Mouse (Mus musculus): ENCODE data around the gene Fopnl.

Fopnl gene

DNA sequence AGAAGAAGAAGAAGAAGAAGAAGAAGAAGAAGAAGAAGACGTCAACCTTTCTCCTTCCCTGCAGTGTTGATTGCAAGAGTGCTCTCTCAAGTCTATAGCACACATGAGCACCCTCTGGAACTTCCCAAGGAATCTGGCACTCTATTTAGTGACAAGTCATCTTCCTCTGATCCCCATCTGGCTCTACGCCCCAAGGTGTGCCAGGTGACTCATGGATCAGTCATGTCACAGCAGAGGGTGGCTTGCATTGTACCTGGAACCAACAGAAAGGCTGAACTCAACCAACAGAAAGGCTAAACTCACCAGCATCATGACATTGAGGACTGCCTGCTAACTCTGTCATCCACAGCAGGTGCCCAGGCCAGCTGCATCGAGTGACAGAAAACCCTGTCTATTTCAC is 2.5 kb upstream of the Fopnl start:
- peaks cover 24% of the 10 kb centered on the region for H3K4me1 ChIP-seq (replicated peaks; ENCODE audit: low read depth, low read length)
- H3K9me3 ChIP-seq (ENCODE audit: low read length), result no peaks in the 10 kb centered on the region
- TF ChIP-seq NANOG (IDR thresholded peaks at IDR 0.05; ENCODE audit: borderline replicate concordance, low read length) (no peak), POU5F1 (IDR thresholded peaks at IDR 0.05; ENCODE audit: borderline replicate concordance, low read length) (no peak), CTCF (conservative IDR thresholded peaks at IDR 0.05; ENCODE audit: low read length) (no peak)
- H3K4me3 ChIP-seq (replicated peaks; ENCODE audit: low read length), result no peak overlapping the region
- H3K36me3 ChIP-seq (ENCODE audit: insufficient read depth, low read length), result peaks cover under 1% of the 10 kb centered on the region; the same call in 1 of the 2 replicates
- H3K27me3 ChIP-seq (ENCODE audit: insufficient read depth, low read length), result peaks cover 8% of the 10 kb centered on the region; the same call in 1 of the 2 replicates

DNA sequence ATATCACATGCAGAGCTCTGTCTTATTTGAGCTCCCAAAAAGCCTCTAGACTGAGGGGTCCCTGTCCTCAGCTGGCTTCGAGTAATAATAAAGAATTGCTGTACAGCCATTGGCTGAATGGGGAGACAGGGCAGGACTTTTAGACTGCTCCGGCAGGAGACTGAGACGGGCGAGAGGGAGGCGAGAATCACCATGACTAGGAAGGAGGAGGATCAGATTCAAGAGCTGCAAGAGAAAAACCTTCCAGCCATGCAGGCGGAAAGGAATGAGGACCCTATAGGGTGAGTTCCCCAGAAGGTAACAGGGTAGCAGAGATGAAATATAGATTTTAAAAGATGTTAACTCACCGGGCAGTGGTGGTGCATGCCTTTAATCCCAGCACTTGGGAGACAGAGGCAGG is 4.3 kb downstream of the Fopnl start:
- Histone ChIP-seq H3K36me3 (ENCODE audit: insufficient read depth, low read length) (peaks cover 60% of the 10 kb centered on the region), H3K4me3 (replicated peaks; ENCODE audit: low read length) (no peak overlapping the region), H3K9me3 (ENCODE audit: low read length) (no peaks in the 10 kb centered on the region), H3K27me3 (ENCODE audit: insufficient read depth, low read length) (no peaks in the 10 kb centered on the region), H3K4me1 (replicated peaks; ENCODE audit: low read depth, low read length) (peaks cover 20% of the 10 kb centered on the region)
- TF ChIP-seq NANOG (IDR thresholded peaks at IDR 0.05; ENCODE audit: borderline replicate concordance, low read length) (no peak), POU5F1 (IDR thresholded peaks at IDR 0.05; ENCODE audit: borderline replicate concordance, low read length) (no peak), CTCF (conservative IDR thresholded peaks at IDR 0.05; ENCODE audit: low read length) (no peak)

DNA sequence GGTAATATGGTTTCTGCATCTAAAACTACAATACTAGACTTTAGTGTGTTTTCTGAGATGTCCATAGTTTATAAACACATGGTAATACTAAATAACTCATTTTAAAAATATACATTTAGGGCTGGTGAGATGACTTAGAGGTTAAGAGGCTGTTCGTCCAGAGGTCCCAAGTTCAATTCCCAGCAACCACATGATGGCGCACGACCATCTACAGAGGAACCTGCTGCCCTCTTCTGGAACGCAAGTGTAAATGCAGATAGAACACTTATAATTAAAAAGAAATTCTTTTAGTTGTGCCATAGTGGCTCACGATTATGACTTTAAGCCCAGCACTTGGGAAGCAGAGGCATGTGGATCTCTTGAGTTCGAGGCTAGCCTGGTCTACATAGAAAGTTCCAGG is 5.8 kb downstream of the Fopnl start:
- peaks cover 19% of the 10 kb centered on the region for H3K4me1 ChIP-seq (replicated peaks; ENCODE audit: low read depth, low read length)
- H3K36me3 ChIP-seq (ENCODE audit: insufficient read depth, low read length), result peaks cover 74% of the 10 kb centered on the region
- H3K27me3 ChIP-seq (ENCODE audit: insufficient read depth, low read length), result no peaks in the 10 kb centered on the region
- no peak overlapping the region for H3K4me3 ChIP-seq (replicated peaks; ENCODE audit: low read length)
- no peaks in the 10 kb centered on the region for H3K9me3 ChIP-seq (ENCODE audit: low read length)
- TF ChIP-seq POU5F1 (IDR thresholded peaks at IDR 0.05; ENCODE audit: borderline replicate concordance, low read length) (no peak), NANOG (IDR thresholded peaks at IDR 0.05; ENCODE audit: borderline replicate concordance, low read length) (no peak), CTCF (conservative IDR thresholded peaks at IDR 0.05; ENCODE audit: low read length) (peak; percentile 79)

DNA sequence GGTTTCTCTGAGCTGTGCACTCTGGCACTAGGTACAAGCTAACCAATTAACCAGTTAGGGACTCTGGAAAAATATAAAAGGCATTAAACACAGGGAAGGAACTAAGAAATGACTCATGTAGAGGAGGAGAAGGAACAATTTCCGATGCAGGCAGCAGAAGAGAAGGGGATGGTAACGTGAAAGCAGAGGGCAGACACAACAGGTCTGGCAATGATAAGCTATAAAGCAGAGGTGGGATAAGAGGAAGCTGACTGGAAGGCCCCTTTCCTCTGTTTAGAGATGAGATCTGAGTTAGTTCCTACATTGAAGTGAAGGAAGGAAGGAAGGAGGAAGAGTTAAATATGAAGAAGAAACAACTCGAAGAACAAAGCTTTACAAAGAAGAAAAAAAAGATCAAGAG is 7.4 kb downstream of the Fopnl start:
- Histone ChIP-seq H3K4me1 (replicated peaks; ENCODE audit: low read depth, low read length) (peaks cover 19% of the 10 kb centered on the region), H3K27me3 (ENCODE audit: insufficient read depth, low read length) (no peaks in the 10 kb centered on the region), H3K9me3 (ENCODE audit: low read length) (no peaks in the 10 kb centered on the region), H3K4me3 (replicated peaks; ENCODE audit: low read length) (no peak overlapping the region), H3K36me3 (ENCODE audit: insufficient read depth, low read length) (peaks cover 86% of the 10 kb centered on the region)
- TF ChIP-seq CTCF (conservative IDR thresholded peaks at IDR 0.05; ENCODE audit: low read length) (no peak), NANOG (IDR thresholded peaks at IDR 0.05; ENCODE audit: borderline replicate concordance, low read length) (no peak), POU5F1 (IDR thresholded peaks at IDR 0.05; ENCODE audit: borderline replicate concordance, low read length) (no peak)

DNA sequence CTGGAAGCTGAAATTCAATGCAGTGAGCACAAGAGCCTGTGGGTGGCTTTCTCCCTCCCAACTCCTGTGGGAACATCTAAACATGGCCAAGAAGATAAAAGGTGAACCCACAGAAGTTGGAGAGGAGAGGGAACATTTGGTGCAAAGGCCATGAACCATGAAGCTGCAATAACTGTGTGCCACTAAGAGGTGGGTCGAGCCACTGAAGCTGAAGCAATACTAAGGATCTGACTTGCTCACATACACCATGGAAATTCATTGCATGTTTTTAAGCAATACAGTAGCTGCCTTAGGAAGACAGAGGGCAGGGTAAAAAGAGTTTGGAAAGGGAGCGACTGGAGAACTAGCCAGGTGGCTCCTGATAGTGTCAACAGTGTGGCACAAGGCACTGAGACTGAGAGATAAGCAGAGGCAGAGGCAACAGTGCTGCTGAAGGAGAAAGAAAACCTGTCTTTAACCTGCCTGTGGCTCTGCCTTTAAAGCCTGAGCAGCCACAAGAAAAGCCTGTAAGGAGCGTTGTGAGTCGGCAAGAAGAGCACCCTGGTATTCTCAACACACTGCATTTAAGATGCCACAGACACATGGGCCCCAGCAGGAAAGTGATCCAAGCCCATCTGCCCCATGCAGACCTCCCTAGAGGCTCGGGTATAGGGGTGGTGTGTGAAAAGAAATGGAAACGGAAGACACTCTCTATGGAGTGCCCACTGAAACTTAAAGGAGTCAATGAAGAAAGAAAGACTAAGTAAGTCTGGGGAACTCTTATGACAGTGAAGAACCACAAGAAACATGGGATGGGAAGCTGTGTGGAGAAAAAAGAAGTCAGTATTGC is 8.7 kb downstream of the Fopnl start:
- no peak overlapping the region for H3K4me3 ChIP-seq (replicated peaks; ENCODE audit: low read length)
- no peaks in the 10 kb centered on the region for H3K9me3 ChIP-seq (ENCODE audit: low read length)
- no peaks in the 10 kb centered on the region for H3K27me3 ChIP-seq (ENCODE audit: insufficient read depth, low read length)
- peaks cover 27% of the 10 kb centered on the region for H3K4me1 ChIP-seq (replicated peaks; ENCODE audit: low read depth, low read length)
- peaks cover 84% of the 10 kb centered on the region for H3K36me3 ChIP-seq (ENCODE audit: insufficient read depth, low read length)
- TF ChIP-seq POU5F1 (IDR thresholded peaks at IDR 0.05; ENCODE audit: borderline replicate concordance, low read length), result no peak

DNA sequence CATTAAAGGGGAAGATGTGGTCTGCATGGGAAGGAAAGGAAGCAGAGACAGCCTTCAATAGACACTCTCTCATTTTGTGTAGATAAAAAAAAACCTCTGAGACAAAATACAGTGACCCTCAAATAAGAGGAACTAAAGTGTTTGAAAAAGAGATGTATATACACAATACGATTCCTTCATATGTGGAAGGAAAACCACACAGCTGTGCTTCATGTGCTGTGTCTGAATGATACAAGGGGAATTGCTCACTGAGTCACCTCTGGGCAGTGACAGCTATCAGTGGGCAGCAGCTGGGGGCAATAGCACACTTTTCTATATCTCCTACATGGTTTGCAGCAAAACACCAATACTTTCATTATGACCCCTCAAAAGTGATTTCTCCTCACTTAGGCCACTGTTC is 9.8 kb downstream of the Fopnl start:
- no peak for TF ChIP-seq CTCF (conservative IDR thresholded peaks at IDR 0.05; ENCODE audit: low read length)
- TF ChIP-seq POU5F1 (IDR thresholded peaks at IDR 0.05; ENCODE audit: borderline replicate concordance, low read length), result no peak
- peaks cover 28% of the 10 kb centered on the region for H3K4me1 ChIP-seq (replicated peaks; ENCODE audit: low read depth, low read length)
- H3K27me3 ChIP-seq (ENCODE audit: insufficient read depth, low read length), result no peaks in the 10 kb centered on the region
- H3K9me3 ChIP-seq (ENCODE audit: low read length), result no peaks in the 10 kb centered on the region
- no peak overlapping the region for H3K4me3 ChIP-seq (replicated peaks; ENCODE audit: low read length)
- H3K36me3 ChIP-seq (ENCODE audit: insufficient read depth, low read length), result peaks cover 85% of the 10 kb centered on the region

DNA sequence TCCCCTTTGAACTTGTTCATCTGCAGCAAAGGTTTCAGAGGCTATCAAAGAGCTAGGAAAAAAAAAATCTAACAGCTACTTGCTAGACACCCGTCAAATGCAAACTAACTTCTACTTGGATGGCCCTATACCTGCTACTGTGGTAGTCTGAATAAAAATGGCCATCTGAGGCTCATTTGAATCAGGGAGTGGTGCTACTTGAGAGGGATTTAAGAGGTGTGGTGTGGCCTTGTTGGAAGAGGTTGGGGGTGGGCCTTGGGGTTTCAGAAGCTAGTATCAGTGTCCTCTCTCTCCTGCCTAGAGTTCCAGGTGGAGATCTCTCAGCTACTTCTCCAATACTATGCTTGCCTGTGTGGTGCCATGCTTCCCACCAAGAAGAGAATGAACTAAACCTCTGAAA is 10.8 kb downstream of the Fopnl start:
- peaks cover 28% of the 10 kb centered on the region for H3K4me1 ChIP-seq (replicated peaks; ENCODE audit: low read depth, low read length)
- H3K9me3 ChIP-seq (ENCODE audit: low read length), result no peaks in the 10 kb centered on the region
- TF ChIP-seq NANOG (IDR thresholded peaks at IDR 0.05; ENCODE audit: borderline replicate concordance, low read length) (no peak), POU5F1 (IDR thresholded peaks at IDR 0.05; ENCODE audit: borderline replicate concordance, low read length) (no peak), CTCF (conservative IDR thresholded peaks at IDR 0.05; ENCODE audit: low read length) (no peak)
- no peak overlapping the region for H3K4me3 ChIP-seq (replicated peaks; ENCODE audit: low read length)
- no peaks in the 10 kb centered on the region for H3K27me3 ChIP-seq (ENCODE audit: insufficient read depth, low read length)
- peaks cover 85% of the 10 kb centered on the region for H3K36me3 ChIP-seq (ENCODE audit: insufficient read depth, low read length)

DNA sequence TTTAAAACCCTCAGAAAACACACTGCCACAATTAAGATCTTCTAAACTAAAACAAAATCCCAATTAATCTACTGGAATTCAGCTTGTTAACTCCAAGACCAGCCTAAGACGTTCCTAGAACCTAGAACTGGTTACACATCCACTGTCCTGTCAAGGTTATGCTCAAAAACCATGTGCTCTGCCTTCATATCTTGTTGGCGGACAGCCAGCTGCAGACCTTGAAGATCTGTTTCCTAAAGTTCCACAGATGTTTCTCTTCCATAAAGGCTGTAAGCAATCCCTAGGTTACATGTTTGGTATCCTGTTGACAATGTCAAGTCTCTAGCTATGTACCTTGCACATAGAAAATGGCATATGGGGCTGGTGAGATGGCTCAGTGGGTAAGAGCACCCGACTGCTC is 12.4 kb downstream of the Fopnl start:
- H3K4me3 ChIP-seq (replicated peaks; ENCODE audit: low read length), result no peak overlapping the region
- no peak for TF ChIP-seq NANOG (IDR thresholded peaks at IDR 0.05; ENCODE audit: borderline replicate concordance, low read length)
- TF ChIP-seq POU5F1 (IDR thresholded peaks at IDR 0.05; ENCODE audit: borderline replicate concordance, low read length), result no peak
- no peak for TF ChIP-seq CTCF (conservative IDR thresholded peaks at IDR 0.05; ENCODE audit: low read length)
- peaks cover 89% of the 10 kb centered on the region for H3K36me3 ChIP-seq (ENCODE audit: insufficient read depth, low read length)
- H3K9me3 ChIP-seq (ENCODE audit: low read length), result no peaks in the 10 kb centered on the region
- H3K4me1 ChIP-seq (replicated peaks; ENCODE audit: low read depth, low read length), result peaks cover 28% of the 10 kb centered on the region
- no peaks in the 10 kb centered on the region for H3K27me3 ChIP-seq (ENCODE audit: insufficient read depth, low read length)

DNA sequence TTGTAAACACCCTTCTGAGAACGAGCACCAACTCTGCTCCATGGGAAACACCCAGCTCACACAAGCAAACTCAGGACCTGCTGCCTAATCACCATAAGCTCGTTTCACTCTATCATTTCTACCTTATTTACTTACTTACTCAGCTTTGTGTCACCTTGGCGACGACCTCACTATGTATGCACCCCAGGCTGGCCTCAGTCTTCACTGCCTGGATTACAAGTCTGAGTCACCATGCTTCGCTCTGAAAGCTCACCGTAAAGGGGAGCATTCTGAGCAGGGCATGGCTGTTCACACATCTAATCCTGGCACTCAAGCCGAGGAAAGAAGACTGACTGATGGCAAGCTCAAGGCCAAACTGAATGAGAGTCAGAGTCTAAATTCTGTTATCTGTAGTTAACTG is 13.5 kb downstream of the Fopnl start:
- no peaks in the 10 kb centered on the region for H3K9me3 ChIP-seq (ENCODE audit: low read length)
- H3K36me3 ChIP-seq (ENCODE audit: insufficient read depth, low read length), result peaks cover 90% of the 10 kb centered on the region
- H3K27me3 ChIP-seq (ENCODE audit: insufficient read depth, low read length), result no peaks in the 10 kb centered on the region
- no peak overlapping the region for H3K4me3 ChIP-seq (replicated peaks; ENCODE audit: low read length)
- H3K4me1 ChIP-seq (replicated peaks; ENCODE audit: low read depth, low read length), result peaks cover 28% of the 10 kb centered on the region
- TF ChIP-seq NANOG (IDR thresholded peaks at IDR 0.05; ENCODE audit: borderline replicate concordance, low read length) (no peak), CTCF (conservative IDR thresholded peaks at IDR 0.05; ENCODE audit: low read length) (no peak), POU5F1 (IDR thresholded peaks at IDR 0.05; ENCODE audit: borderline replicate concordance, low read length) (no peak)
